Mouse (Mus musculus) lung, postnatal 0 days (tissue): ENCODE data around the gene Nfkbia. TPM values are rescaled to one million over a fixed set of nuclear protein-coding genes. Genes with fewer than 3 reads are reported as not detected.
A peak's percentile ranks its signal among the peaks of the same experiment; 100 is the strongest.

Experiments used
- ATAC-seq: fragments of 200-750 bp; cut with Nextera tagmentation; 2 replicates; pipeline ENCODE4 v1.8.0; 2017; ENCODE audit warnings: moderate library complexity
- DNase-seq: peaks from one replicate; pipeline ENCODE4 v3.0.0-alpha.2; 2016; ENCODE audit warnings: low spot score
- H3K27ac ChIP-seq: fragments of 300-500 bp; sonication (generic); 2 replicates; pipeline ENCODE4 v1.5.1; 2014; ENCODE audit warnings: antibody characterized with exemption, mild to moderate bottlenecking, low read length, mixed read lengths
- H3K27me3 ChIP-seq: fragments of 300-500 bp; sonication (generic); replicated peaks from 2 replicates; pipeline ENCODE4 v1.6.1; 2014; ENCODE audit warnings: low read length, mixed read lengths; ENCODE audit not compliant: insufficient read depth
- H3K36me3 ChIP-seq: fragments of 300-500 bp; sonication (generic); 2 replicates; pipeline ENCODE4 v1.6.1; 2014; ENCODE audit warnings: low read length, mixed read lengths; ENCODE audit not compliant: insufficient read depth
- H3K4me1 ChIP-seq: fragments of 300-500 bp; sonication (generic); 2 replicates; pipeline ENCODE4 v1.6.1; 2014; ENCODE audit warnings: antibody characterized with exemption, low read depth, low read length, mixed read lengths; ENCODE audit not compliant: insufficient read depth
- H3K4me2 ChIP-seq: fragments of 300-500 bp; sonication (generic); replicated peaks from 2 replicates; pipeline ENCODE4 v1.6.1; 2014; ENCODE audit warnings: low read depth, mild to moderate bottlenecking, low read length, moderate library complexity, mixed read lengths
- H3K4me3 ChIP-seq: fragments of 300-500 bp; sonication (generic); 2 replicates; pipeline ENCODE4 v1.5.1; 2014; ENCODE audit warnings: low read depth, low read length
- H3K9ac ChIP-seq: fragments of 300-500 bp; sonication (generic); replicated peaks from 2 replicates; pipeline ENCODE4 v1.6.1; 2014; ENCODE audit warnings: low read depth, mild to moderate bottlenecking
- H3K9me3 ChIP-seq: fragments of 300-500 bp; sonication (generic); 2 replicates; pipeline ENCODE4 v1.6.1; 2016; ENCODE audit warnings: low read length, mixed read lengths
- CTCF ChIP-seq: IDR thresholded peaks from 2 replicates; pipeline ENCODE4 v1.5.1; 2016; ENCODE audit warnings: antibody characterized with exemption, mild to moderate bottlenecking
- EP300 ChIP-seq: IDR thresholded peaks from 2 replicates; pipeline ENCODE4 v1.6.1; 2016; ENCODE audit warnings: antibody characterized with exemption, mild to moderate bottlenecking, control low read depth
- WGBS: fragments of 180-500 bp; shearing (Covaris S2); extraction: QIAGEN DNeasy Blood & Tissue Kit; methylation state at CpG from one replicate; pipeline ENCODE4 v1.1.7; 2014; 5-methylcytosine and 5-hydroxymethylcytosine counted together
- polyA plus RNA-seq: library from polyadenylated mRNA; unstranded; fragments of >200 nt; fragmentation: Nextera tagmentation; extraction: Ambion mirVana; gene quantifications from 2 replicates; pipeline ENCODE4 v1.2.1, GENCODE M21; 2015

The Nfkbia gene
- polyA plus RNA-seq, 1 experiment from 2014 or later, result 184 TPM

DNA sequence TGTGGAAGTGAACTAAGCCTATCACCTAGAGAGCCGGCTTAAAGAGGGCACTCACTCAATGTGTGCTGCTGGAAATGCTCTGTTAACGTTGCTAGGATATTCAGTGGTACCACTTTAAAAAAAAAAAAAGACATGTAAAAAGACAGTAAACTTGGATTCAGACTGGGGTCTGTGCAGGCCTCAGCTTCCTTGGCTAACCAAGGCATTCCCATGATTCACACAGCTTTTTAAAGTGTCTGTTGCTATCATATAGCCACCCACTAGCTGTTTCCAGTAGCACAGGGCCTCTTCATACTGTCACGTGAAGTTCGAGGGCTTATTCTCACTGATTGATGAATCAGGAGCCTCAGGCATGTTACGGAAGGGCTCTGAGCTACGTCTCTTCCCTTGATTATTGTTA, 30.0 kb downstream of the Nfkbia start:
- no peak; the same call in 1 of the 2 replicates for TF ChIP-seq EP300
- no peak for TF ChIP-seq CTCF
- Histone ChIP-seq H3K9ac (no peak overlapping the region), H3K36me3 (no peaks in the 10 kb centered on the region), H3K4me2 (no peak overlapping the region), H3K4me1 (peaks cover 60% of the 10 kb centered on the region), H3K9me3 (no peaks in the 10 kb centered on the region), H3K4me3 (no peak overlapping the region), H3K27ac (peak overlapping the region; percentile 73), H3K27me3 (no peaks in the 10 kb centered on the region)
- peak; percentile 38 for DNase-seq
- ATAC-seq, result no peak
- WGBS, result 35% methylated on average over 6 of the region's 6 CpGs

DNA sequence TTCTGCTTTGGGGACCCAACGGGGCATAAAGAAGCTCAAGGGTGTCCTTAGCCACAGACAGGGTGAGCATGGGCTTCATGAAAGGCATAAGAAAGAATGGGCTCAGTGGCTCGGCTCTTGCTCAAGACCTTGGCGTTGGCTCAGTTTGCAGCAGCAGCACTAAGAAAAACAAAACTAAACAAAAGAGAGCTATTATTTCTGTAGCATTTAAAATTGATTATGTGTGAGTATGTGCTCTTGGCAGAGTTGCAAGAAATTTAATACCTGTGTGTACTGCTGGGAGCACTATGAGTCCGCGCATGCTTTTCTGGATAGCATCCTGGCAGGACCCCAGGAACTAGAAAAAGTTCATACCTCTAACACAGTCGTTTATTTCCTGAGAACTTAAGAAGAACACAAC, 30.7 kb downstream of the Nfkbia start:
- DNase-seq (peak; percentile 83), ATAC-seq (peak; percentile 9; the same call in 1 of the 2 replicates)
- H3K36me3 ChIP-seq, result no peaks in the 10 kb centered on the region
- H3K9ac ChIP-seq, result no peak overlapping the region
- H3K27ac ChIP-seq, result peak overlapping the region; percentile 73
- WGBS, result 38% methylated on average over 6 of the region's 6 CpGs
- peaks cover 58% of the 10 kb centered on the region for H3K4me1 ChIP-seq
- TF ChIP-seq EP300 (no peak), CTCF (no peak)
- no peak overlapping the region for H3K4me3 ChIP-seq
- no peaks in the 10 kb centered on the region for H3K9me3 ChIP-seq
- H3K4me2 ChIP-seq, result no peak overlapping the region
- no peaks in the 10 kb centered on the region for H3K27me3 ChIP-seq

DNA sequence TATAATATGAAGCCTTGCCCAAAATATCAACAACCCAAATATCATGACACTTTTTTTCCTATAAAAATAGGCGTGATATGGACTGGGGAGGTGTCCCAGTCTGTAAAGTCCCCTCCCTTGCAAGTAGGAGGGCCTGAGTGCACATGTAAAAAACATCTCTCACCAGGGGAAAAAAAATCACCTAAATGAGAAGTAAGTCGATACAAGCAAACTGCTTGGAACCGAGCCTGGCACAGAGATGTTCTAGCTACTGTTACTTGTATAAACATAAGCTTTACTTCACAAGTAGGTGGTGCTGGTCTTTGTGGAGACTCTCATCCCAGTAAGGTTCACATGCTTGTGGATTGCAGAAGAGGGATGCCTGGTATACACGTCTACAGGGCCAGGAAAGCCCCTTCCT, 31.5 kb downstream of the Nfkbia start:
- H3K4me1 ChIP-seq, result peaks cover 50% of the 10 kb centered on the region

DNA sequence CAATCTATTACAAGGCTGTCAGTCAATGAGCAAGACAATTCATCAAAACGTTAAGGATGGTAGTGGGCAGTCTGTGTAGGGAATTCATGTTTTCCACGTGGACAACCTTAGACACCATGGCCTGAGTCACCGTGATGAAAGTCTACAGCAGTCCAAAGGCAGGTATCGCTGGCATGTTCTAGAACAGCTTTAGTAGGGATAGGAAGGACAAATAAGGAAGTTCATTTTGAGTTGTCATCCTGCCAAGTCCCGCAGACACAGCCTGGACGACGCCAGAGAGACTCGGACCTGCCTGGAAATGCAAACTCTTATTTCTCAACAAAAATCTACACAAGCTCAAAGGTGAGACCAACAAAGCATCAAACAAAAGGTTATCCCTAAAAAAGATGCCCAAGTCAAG, 32.7 kb downstream of the Nfkbia start:
- Histone ChIP-seq H3K4me3 (no peak overlapping the region), H3K9me3 (no peaks in the 10 kb centered on the region), H3K36me3 (no peaks in the 10 kb centered on the region), H3K4me1 (peaks cover 42% of the 10 kb centered on the region), H3K4me2 (no peak overlapping the region), H3K27ac (peak overlapping the region; percentile 34; the same call in 1 of the 2 replicates), H3K9ac (no peak overlapping the region), H3K27me3 (no peaks in the 10 kb centered on the region)
- whole genome bisulfite sequencing, result 29% methylated on average over 8 of the region's 8 CpGs
- DNase-seq (peak; percentile 60), ATAC-seq (0 out of 2 replicates have a peak, but pooled peaks have one; percentile 20)
- TF ChIP-seq CTCF, result no peak
- peak; percentile 18; the same call in 1 of the 2 replicates for TF ChIP-seq EP300

More for the DNA sequence above, 31.5 kb downstream of the Nfkbia start:
- Histone ChIP-seq H3K9me3 (no peaks in the 10 kb centered on the region), H3K9ac (no peak overlapping the region), H3K4me3 (no peak overlapping the region), H3K36me3 (no peaks in the 10 kb centered on the region), H3K4me2 (no peak overlapping the region), H3K27ac (peak overlapping the region; percentile 73), H3K27me3 (no peaks in the 10 kb centered on the region)
- WGBS, result 28% methylated on average over 4 of the region's 4 CpGs
- peak; percentile 26 for TF ChIP-seq CTCF
- TF ChIP-seq EP300, result no peak
- ATAC-seq (no peak), DNase-seq (no peak)

DNA sequence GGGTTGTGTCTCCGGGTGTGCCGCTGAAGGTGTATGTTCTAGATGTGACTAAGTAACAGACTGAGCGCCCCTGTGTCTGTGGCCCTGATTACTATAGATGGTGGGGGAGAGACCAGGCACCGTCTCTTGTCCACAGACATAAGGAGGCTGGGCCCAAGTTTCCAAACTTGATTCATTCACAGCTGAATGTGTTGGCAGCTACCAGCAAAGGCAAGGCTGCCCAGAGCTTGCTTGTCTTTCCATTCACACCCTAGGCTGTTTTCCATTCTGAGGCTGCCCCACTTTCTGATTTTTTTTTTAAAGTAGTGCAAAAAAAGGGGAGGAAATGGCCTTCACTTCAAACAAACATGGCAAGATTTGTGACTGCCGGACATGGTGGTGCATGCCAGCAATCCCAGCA, 35.6 kb downstream of the Nfkbia start:
- no peaks in the 10 kb centered on the region for H3K27me3 ChIP-seq
- H3K4me3 ChIP-seq, result no peak overlapping the region
- 82% methylated on average over 5 of the region's 5 CpGs for whole genome bisulfite sequencing
- no peaks in the 10 kb centered on the region for H3K36me3 ChIP-seq
- H3K9ac ChIP-seq, result no peak overlapping the region
- no peak for TF ChIP-seq CTCF
- no peak for TF ChIP-seq EP300
- peaks cover 29% of the 10 kb centered on the region for H3K4me1 ChIP-seq
- H3K9me3 ChIP-seq, result no peaks in the 10 kb centered on the region
- ATAC-seq (no peak), DNase-seq (no peak)
- H3K27ac ChIP-seq, result no peak overlapping the region
- no peak overlapping the region for H3K4me2 ChIP-seq

DNA sequence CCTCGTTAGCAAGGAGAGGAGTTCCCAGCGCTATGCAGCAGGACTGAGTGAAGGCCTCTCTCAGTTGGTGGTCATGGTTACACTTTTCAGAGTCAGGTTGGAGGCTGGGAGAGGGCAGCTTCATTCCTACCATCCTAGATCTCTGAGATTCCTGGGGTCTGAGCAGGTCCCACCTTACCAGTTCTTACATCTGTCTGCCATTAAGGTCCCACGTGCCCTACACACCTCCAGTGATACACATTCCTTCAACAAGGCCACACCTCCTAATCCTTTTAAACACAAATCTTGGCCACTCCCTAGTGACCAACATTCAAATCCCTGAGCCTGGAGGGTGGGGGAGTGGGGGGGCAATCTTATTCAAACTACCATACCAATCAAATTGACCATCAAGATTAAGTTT, 36.3 kb downstream of the Nfkbia start:
- DNase-seq, result no peak

DNA sequence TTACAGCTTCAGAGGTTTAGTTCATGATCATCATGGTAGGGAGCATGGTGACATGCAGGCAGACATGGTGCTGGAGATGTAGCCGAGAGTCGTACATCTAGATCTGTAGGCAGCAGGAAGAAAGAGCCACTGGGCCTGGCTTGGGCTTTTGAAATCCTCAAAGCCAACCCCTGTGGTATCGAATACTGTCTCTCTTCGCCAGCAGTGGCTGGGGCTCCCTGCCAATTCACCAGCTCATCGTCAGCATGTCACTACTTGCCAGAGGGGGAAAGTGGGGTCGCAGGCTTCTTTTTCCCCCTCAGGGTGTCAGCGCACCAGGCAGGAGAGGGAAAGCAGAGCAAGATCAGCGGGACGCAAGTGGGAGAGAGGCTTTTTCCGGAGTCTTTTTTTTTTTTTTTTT, 37.2 kb downstream of the Nfkbia start:
- no peak for TF ChIP-seq CTCF
- TF ChIP-seq EP300, result no peak
- no peaks in the 10 kb centered on the region for H3K36me3 ChIP-seq
- H3K9me3 ChIP-seq, result no peaks in the 10 kb centered on the region
- ATAC-seq, result no peak
- no peak overlapping the region for H3K4me3 ChIP-seq
- whole genome bisulfite sequencing, result 81% methylated on average over 9 of the region's 10 CpGs
- H3K4me2 ChIP-seq, result no peak overlapping the region
- no peak for DNase-seq
- H3K27ac ChIP-seq, result no peak overlapping the region
- peaks cover 19% of the 10 kb centered on the region; the same call in 1 of the 2 replicates for H3K4me1 ChIP-seq
- H3K9ac ChIP-seq, result no peak overlapping the region
- H3K27me3 ChIP-seq, result no peaks in the 10 kb centered on the region

More for the DNA sequence above, 36.3 kb downstream of the Nfkbia start:
- H3K36me3 ChIP-seq, result no peaks in the 10 kb centered on the region
- no peaks in the 10 kb centered on the region for H3K27me3 ChIP-seq
- ATAC-seq, result no peak
- TF ChIP-seq CTCF, result no peak
- TF ChIP-seq EP300, result no peak
- no peak overlapping the region for H3K4me2 ChIP-seq
- H3K27ac ChIP-seq, result no peak overlapping the region
- H3K9ac ChIP-seq, result no peak overlapping the region
- 61% methylated on average over 3 of the region's 3 CpGs for WGBS
- H3K4me3 ChIP-seq, result no peak overlapping the region
- peaks cover 24% of the 10 kb centered on the region for H3K4me1 ChIP-seq
- H3K9me3 ChIP-seq, result no peaks in the 10 kb centered on the region
